Comparison of ENCODE assay signal across 8 mouse cellular contexts in the genomic region with DNA sequence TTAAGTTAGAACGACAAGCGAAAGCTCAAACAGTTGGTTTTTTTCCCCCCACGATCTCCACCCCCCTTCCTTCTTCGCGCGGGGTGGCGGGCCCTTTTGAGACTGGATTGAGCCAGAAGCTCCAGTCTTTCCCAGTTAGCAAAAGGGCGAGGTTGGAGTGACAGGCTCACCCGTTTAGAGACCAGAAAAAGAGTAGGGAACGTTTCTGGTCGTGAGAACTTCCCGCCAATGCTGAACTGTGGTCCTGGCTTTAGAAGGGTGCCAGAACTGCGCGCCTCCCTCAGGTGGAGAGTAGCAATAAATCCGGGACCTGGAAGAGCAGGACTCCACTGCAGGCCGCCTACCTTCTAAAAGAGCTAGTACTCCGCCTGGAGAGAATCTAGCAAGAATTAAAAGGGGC. TPM values are rescaled to one million over a fixed set of nuclear protein-coding genes. Genes with fewer than 3 reads are reported as not detected.
A peak's percentile ranks its signal among the peaks of the same experiment; 100 is the strongest.
DNase-seq lines count a peak whose midpoint lies in the region; ATAC-seq and TF ChIP-seq lines count a peak whose summit lies in the region.

No protein-coding gene starts in this region.

- ATAC-seq in heart, embryonic 12.5 days (ENCODE audit: insufficient number of reproducible peaks, low FRiP score) = peak; percentile 79
- peak; percentile 87 for ATAC-seq in kidney, embryonic 15.5 days (replicated peaks; ENCODE audit: low FRiP score)
- ATAC-seq in liver, embryonic 13.5 days (ENCODE audit: low read depth) = peak; percentile 73

- H3K36me3 ChIP-seq in heart, embryonic 12.5 days = no peaks in the 10 kb centered on the region
- no peaks in the 10 kb centered on the region for H3K36me3 ChIP-seq in kidney, embryonic 15.5 days
- H3K36me3 ChIP-seq in liver, embryonic 13.5 days = no peaks in the 10 kb centered on the region
- no peaks in the 10 kb centered on the region for H3K36me3 ChIP-seq in myocyte (ENCODE audit: control insufficient read depth, insufficient read depth)

- H3K4me3 ChIP-seq in heart, embryonic 12.5 days = peak overlapping the region; percentile 58
- peak overlapping the region; percentile 49 for H3K4me3 ChIP-seq in kidney, embryonic 15.5 days (replicated peaks)
- peak overlapping the region; percentile 65 for H3K4me3 ChIP-seq in liver, embryonic 13.5 days (replicated peaks)
- H3K4me3 ChIP-seq in myocyte = peak overlapping the region; percentile 50

- H3K4me1 ChIP-seq in heart, embryonic 12.5 days (replicated peaks) = no peaks in the 10 kb centered on the region
- H3K4me1 ChIP-seq in kidney, embryonic 15.5 days = no peaks in the 10 kb centered on the region
- peaks cover 7% of the 10 kb centered on the region; the same call in 1 of the 2 replicates for H3K4me1 ChIP-seq in liver, embryonic 13.5 days (replicated peaks)

- H3K9me3 ChIP-seq in heart, embryonic 12.5 days (replicated peaks) = no peaks in the 10 kb centered on the region
- H3K9me3 ChIP-seq in kidney, embryonic 15.5 days (replicated peaks) = no peaks in the 10 kb centered on the region
- H3K9me3 ChIP-seq in liver, embryonic 13.5 days (replicated peaks) = no peaks in the 10 kb centered on the region

- DNase-seq in 416B (ENCODE audit: low read depth) (peak; percentile 66), NIH3T3 (ENCODE audit: low read depth) (peak; percentile 58)
- peak; percentile 57 for DNase-seq in embryo, embryonic 11 days
- peak; percentile 22 for DNase-seq in liver, embryonic 13.5 days
- peak; percentile 55 for DNase-seq in thymus, postnatal 25 days

- H3K27me3 ChIP-seq in heart, embryonic 12.5 days (replicated peaks) = no peaks in the 10 kb centered on the region
- H3K27me3 ChIP-seq in kidney, embryonic 15.5 days = no peaks in the 10 kb centered on the region
- H3K27me3 ChIP-seq in liver, embryonic 13.5 days = no peaks in the 10 kb centered on the region
- no peaks in the 10 kb centered on the region for H3K27me3 ChIP-seq in myocyte (ENCODE audit: control insufficient read depth, insufficient read depth, insufficient read length)

- 17% methylated on average over 17 of the region's 17 CpGs for WGBS in heart, embryonic 12.5 days
- WGBS in kidney, embryonic 15.5 days = 13% methylated on average over 17 of the region's 17 CpGs
- WGBS in liver, embryonic 13.5 days (ENCODE audit: insufficient replicate concordance) = 14% methylated on average over 17 of the region's 17 CpGs

- H3K9ac ChIP-seq in heart, embryonic 12.5 days = peak overlapping the region; percentile 70
- peak overlapping the region; percentile 38 for H3K9ac ChIP-seq in kidney, embryonic 15.5 days
- peak overlapping the region; percentile 70 for H3K9ac ChIP-seq in liver, embryonic 13.5 days

- TF ChIP-seq POLR2A in myocyte (IDR thresholded peaks at IDR 0.05; ENCODE audit: insufficient read length, low read depth) = no peak

- peak overlapping the region; percentile 62 for H3K4me2 ChIP-seq in heart, embryonic 12.5 days
- peak overlapping the region; percentile 59 for H3K4me2 ChIP-seq in kidney, embryonic 15.5 days
- H3K4me2 ChIP-seq in liver, embryonic 13.5 days = peak overlapping the region; percentile 70
- H3K4me2 ChIP-seq in myocyte (ENCODE audit: low read depth) = peak overlapping the region; percentile 75

- H3K27ac ChIP-seq in heart, embryonic 12.5 days (ENCODE audit: poor library complexity, severe bottlenecking) = peak overlapping the region; percentile 66
- peak overlapping the region; percentile 82 for H3K27ac ChIP-seq in kidney, embryonic 15.5 days
- H3K27ac ChIP-seq in liver, embryonic 13.5 days = peak overlapping the region; percentile 66

- H3K79me2 ChIP-seq in myocyte (ENCODE audit: control insufficient read depth, insufficient read depth) = no peaks in the 10 kb centered on the region

- H3ac ChIP-seq in myocyte (ENCODE audit: control insufficient read depth, insufficient read length) = no peak overlapping the region

TF ChIP-seq in myocyte, 11 proteins besides CTCF, POLR2A, EP300 and RAD21:
- TF ChIP-seq MAX (IDR thresholded peaks at IDR 0.05; ENCODE audit: low read depth) (no peak), MYOD1 (IDR thresholded peaks at IDR 0.05; ENCODE audit: control insufficient read depth in 1 of 3, insufficient read length in 2 of 3, low read depth in 2 of 3) (no peak), TCF3 (IDR thresholded peaks at IDR 0.05; ENCODE audit: insufficient read length, low read depth) (no peak), E2F4 (IDR thresholded peaks at IDR 0.05; ENCODE audit: insufficient read depth) (no peak), TCF12 (IDR thresholded peaks at IDR 0.05; ENCODE audit: insufficient read depth, poor library complexity, severe bottlenecking) (no peak), SRF (IDR thresholded peaks at IDR 0.05; ENCODE audit: control insufficient read depth, insufficient read length, low read depth) (no peak), REST (IDR thresholded peaks at IDR 0.05; ENCODE audit: insufficient read depth, insufficient read length) (no peak), CEBPB (IDR thresholded peaks at IDR 0.05; ENCODE audit: insufficient read depth, poor library complexity, severe bottlenecking) (no peak), POLR2AphosphoS2 (IDR thresholded peaks at IDR 0.05; ENCODE audit: insufficient read length, low read depth) (no peak), USF1 (IDR thresholded peaks at IDR 0.05; ENCODE audit: low read depth) (no peak), MYOG (IDR thresholded peaks at IDR 0.05; ENCODE audit: control insufficient read depth in 1 of 3, insufficient read depth in 1 of 3, insufficient read length in 2 of 3, low read depth in 2 of 3) (no peak)
TF ChIP-seq in myocyte: peak in this region for 0.

RNA-seq across cellular contexts. Expression of gene Hmgn5, which starts 0.5 kb away (rescaled TPM):
- 22.3 and 22.4 TPM in 2 replicates for polyA plus RNA-seq in heart, embryonic 12.5 days (2016; fragmentation: Nextera tagmentation; extraction: Ambion mirVana)
- polyA plus RNA-seq in kidney, embryonic 15.5 days (2015; fragmentation: Nextera tagmentation; extraction: Ambion mirVana) = 27.0 and 27.5 TPM in 2 replicates
- 21.0 and 25.6 TPM in 2 replicates for polyA plus RNA-seq in liver, embryonic 13.5 days (2015; fragmentation: Nextera tagmentation; extraction: Ambion mirVana)
- 3.2 TPM for polyA plus RNA-seq in myocyte (2012; fragmentation: generic; extraction: Trizol)

Comparison
In these comparisons a context has a peak if more than half of its experiments do, and no peak if none do; other contexts are left out.
1. Peak in every context shown above with its lines: DNase-seq, ATAC-seq, H3K4me3 ChIP-seq and H3K27ac ChIP-seq.